Mouse (Mus musculus): ENCODE measurements around the gene Gm10721.
"Not testable (repeated sequence)": the region's sequence is repeated elsewhere in the genome, so short reads cannot be mapped to it uniquely, and the experiment has no call there.

The Gm10721 gene

GRCm38 (mm10) chr9:3012733-3013279, at the start of gene Gm10721:
TSS of gene Gm10721 (plus strand) at chr9:3013140.
- DNase-seq (ENCODE audit: low read depth, low spot score): not testable (repeated sequence)

- DNase-seq (ENCODE audit: low read depth, low spot score): not testable (repeated sequence)
Measured at GRCm38 (mm10) chr9:3000445-3000972, 12.4 kb upstream of the Gm10721 start, which contains the start of gene Gm10722. TSS of gene Gm10722 (plus strand) at chr9:3000922.

GRCm38 (mm10) chr9:3001006-3001405, 11.9 kb upstream of the Gm10721 start:
- not testable (repeated sequence) for DNase-seq (ENCODE audit: low read depth, low spot score)

GRCm38 (mm10) chr9:3001948-3002659, 10.8 kb upstream of the Gm10721 start:
- DNase-seq (ENCODE audit: low read depth, low spot score): not testable (repeated sequence)

GRCm38 (mm10) chr9:3002794-3003396, 10.0 kb upstream of the Gm10721 start, which contains the start of gene Gm11168:
TSS of gene Gm11168 (plus strand) at chr9:3003346.
- not testable (repeated sequence) for DNase-seq (ENCODE audit: low read depth, low spot score)

GRCm38 (mm10) chr9:3006179-3006578, 6.8 kb upstream of the Gm10721 start:
- not testable (repeated sequence) for DNase-seq (ENCODE audit: low read depth, low spot score)

- not testable (repeated sequence) for DNase-seq (ENCODE audit: low read depth, low spot score)
Measured at GRCm38 (mm10) chr9:3006636-3007035, 6.3 kb upstream of the Gm10721 start.

- not testable (repeated sequence) for DNase-seq (ENCODE audit: low read depth, low spot score)
Measured at GRCm38 (mm10) chr9:3007272-3007671, 5.7 kb upstream of the Gm10721 start.

- not testable (repeated sequence) for DNase-seq (ENCODE audit: low read depth, low spot score)
Measured at GRCm38 (mm10) chr9:3009331-3009730, 3.6 kb upstream of the Gm10721 start.

GRCm38 (mm10) chr9:3012054-3012621, 802 bp upstream of the Gm10721 start:
- not testable (repeated sequence) for DNase-seq (ENCODE audit: low read depth, low spot score)

GRCm38 (mm10) chr9:3015354-3015753, 2.4 kb downstream of the Gm10721 start, which contains the start of gene Gm10720:
TSS of gene Gm10720 (plus strand) at chr9:3015654.
- not testable (repeated sequence) for DNase-seq (ENCODE audit: low read depth, low spot score)

- DNase-seq (ENCODE audit: low read depth, low spot score): not testable (repeated sequence)
Measured at GRCm38 (mm10) chr9:3015896-3016295, 3.0 kb downstream of the Gm10721 start.

- not testable (repeated sequence) for DNase-seq (ENCODE audit: low read depth, low spot score)
Measured at GRCm38 (mm10) chr9:3017108-3017507, 4.2 kb downstream of the Gm10721 start, which contains the start of gene Gm10719. TSS of gene Gm10719 (plus strand) at chr9:3017408.

- not testable (repeated sequence) for DNase-seq (ENCODE audit: low read depth, low spot score)
Measured at GRCm38 (mm10) chr9:3018944-3019343, 6.0 kb downstream of the Gm10721 start.

- not testable (repeated sequence) for DNase-seq (ENCODE audit: low read depth, low spot score)
Measured at GRCm38 (mm10) chr9:3019835-3020727, 7.1 kb downstream of the Gm10721 start.

- not testable (repeated sequence) for DNase-seq (ENCODE audit: low read depth, low spot score)
Measured at GRCm38 (mm10) chr9:3022316-3023008, 9.5 kb downstream of the Gm10721 start.

- not testable (repeated sequence) for DNase-seq (ENCODE audit: low read depth, low spot score)
Measured at GRCm38 (mm10) chr9:3023312-3023984, 10.5 kb downstream of the Gm10721 start, which contains the start of gene Gm10718. TSS of gene Gm10718 (plus strand) at chr9:3023547.

GRCm38 (mm10) chr9:3023985-3024648, 11.2 kb downstream of the Gm10721 start:
- DNase-seq (ENCODE audit: low read depth, low spot score): not testable (repeated sequence)
